Mouse (Mus musculus) intestine, embryonic 15.5 days (tissue): ENCODE data around the gene Slc30a2. TPM values are rescaled to one million over a fixed set of nuclear protein-coding genes. Genes with fewer than 3 reads are reported as not detected.

Experiments used
- ATAC-seq: fragments of 200-750 bp; cut with Nextera tagmentation; 2 replicates; pipeline ENCODE4 v1.8.0; 2017; ENCODE audit warnings: moderate TSS enrichment, moderate library complexity
- H3K27ac ChIP-seq: fragments of 300-500 bp; sonication (generic); 2 replicates; pipeline ENCODE4 v1.5.1; 2015; ENCODE audit warnings: mild to moderate bottlenecking, inconsistent platforms
- H3K27me3 ChIP-seq: fragments of 300-500 bp; sonication (generic); replicated peaks from 2 replicates; pipeline ENCODE4 v1.6.1; 2015; ENCODE audit warnings: inconsistent platforms
- H3K36me3 ChIP-seq: fragments of 300-500 bp; sonication (generic); 2 replicates; pipeline ENCODE4 v1.6.1; 2015; ENCODE audit warnings: inconsistent platforms
- H3K4me1 ChIP-seq: fragments of 300-500 bp; sonication (generic); replicated peaks from 2 replicates; pipeline ENCODE4 v1.6.1; 2015; ENCODE audit warnings: inconsistent platforms
- H3K4me2 ChIP-seq: fragments of 300-500 bp; sonication (generic); replicated peaks from 2 replicates; pipeline ENCODE4 v1.6.1; 2015; ENCODE audit warnings: mild to moderate bottlenecking, inconsistent platforms
- H3K4me3 ChIP-seq: fragments of 300-500 bp; sonication (generic); replicated peaks from 2 replicates; pipeline ENCODE4 v1.5.1; 2015; ENCODE audit warnings: inconsistent platforms
- H3K9ac ChIP-seq: fragments of 300-500 bp; sonication (generic); 2 replicates; pipeline ENCODE4 v1.6.1; 2015; ENCODE audit warnings: inconsistent platforms
- H3K9me3 ChIP-seq: fragments of 300-500 bp; sonication (generic); 2 replicates; pipeline ENCODE4 v1.6.1; 2016; ENCODE audit warnings: inconsistent platforms
- WGBS: fragments of 180-500 bp; shearing (Covaris S2); methylation state at CpG from one replicate; pipeline ENCODE4 v1.1.7; 2015; 5-methylcytosine and 5-hydroxymethylcytosine counted together
- polyA plus RNA-seq: library from polyadenylated mRNA; unstranded; fragments of >200 nt; fragmentation: Nextera tagmentation; extraction: Ambion mirVana; gene quantifications from 2 replicates; pipeline ENCODE4 v1.2.1, GENCODE M21; 2015

The Slc30a2 gene
- polyA plus RNA-seq, 1 experiment from 2014 or later, result 4.4 TPM

DNA sequence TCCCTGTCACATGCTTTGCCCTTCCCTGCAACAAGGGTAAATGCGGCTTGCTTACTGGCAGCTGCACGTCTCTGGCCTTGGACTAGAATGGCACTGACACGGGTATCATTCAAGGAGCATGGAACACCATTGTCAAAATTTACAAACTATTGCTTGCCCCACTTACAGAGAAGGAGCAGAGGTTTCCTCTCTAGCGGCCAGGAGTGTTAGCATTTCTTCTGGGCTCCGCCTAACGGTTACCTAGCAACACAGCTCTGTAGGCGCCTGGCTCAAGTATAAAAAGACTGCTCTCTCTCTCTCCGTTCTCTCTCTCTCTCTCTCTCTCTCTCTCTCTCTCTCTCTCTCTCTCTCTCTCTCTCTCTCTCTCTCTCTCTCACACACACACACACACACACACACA, 49.6 kb downstream of the Slc30a2 start:
- no peak for ATAC-seq
- Histone ChIP-seq H3K9ac (no peak overlapping the region), H3K4me1 (peaks cover 3% of the 10 kb centered on the region; the same call in 1 of the 2 replicates), H3K36me3 (no peaks in the 10 kb centered on the region), H3K27me3 (no peaks in the 10 kb centered on the region), H3K4me3 (no peak overlapping the region), H3K27ac (no peak overlapping the region), H3K4me2 (no peak overlapping the region), H3K9me3 (no peaks in the 10 kb centered on the region)
- 18% methylated on average over 8 of the region's 8 CpGs for WGBS

DNA sequence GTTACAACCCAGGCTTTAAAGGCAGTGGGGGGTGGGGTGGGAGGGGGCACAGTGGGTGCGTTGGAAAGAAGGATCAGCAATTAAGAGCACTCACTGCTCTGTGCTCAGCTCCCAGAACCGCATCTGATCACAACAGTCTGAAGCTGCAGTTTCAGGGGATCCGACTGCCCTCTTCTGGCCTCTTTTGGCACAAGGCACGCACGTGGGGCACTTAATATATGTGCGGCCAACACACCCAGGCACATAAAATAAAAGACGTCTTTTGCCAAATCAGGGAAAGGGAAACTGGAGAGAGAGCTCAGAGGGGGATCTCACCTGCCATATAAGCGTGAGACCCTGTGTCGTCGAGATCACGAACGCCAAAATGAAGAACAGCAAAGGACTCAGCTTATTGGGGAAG, 50.0 kb downstream of the Slc30a2 start:
- no peak overlapping the region for H3K4me2 ChIP-seq
- no peaks in the 10 kb centered on the region for H3K36me3 ChIP-seq
- WGBS, result 20% methylated on average over 12 of the region's 12 CpGs
- H3K4me3 ChIP-seq, result no peak overlapping the region
- H3K27me3 ChIP-seq, result no peaks in the 10 kb centered on the region
- H3K9ac ChIP-seq, result no peak overlapping the region
- ATAC-seq, result no peak
- peaks cover 3% of the 10 kb centered on the region; the same call in 1 of the 2 replicates for H3K4me1 ChIP-seq
- H3K27ac ChIP-seq, result no peak overlapping the region
- H3K9me3 ChIP-seq, result no peaks in the 10 kb centered on the region

DNA sequence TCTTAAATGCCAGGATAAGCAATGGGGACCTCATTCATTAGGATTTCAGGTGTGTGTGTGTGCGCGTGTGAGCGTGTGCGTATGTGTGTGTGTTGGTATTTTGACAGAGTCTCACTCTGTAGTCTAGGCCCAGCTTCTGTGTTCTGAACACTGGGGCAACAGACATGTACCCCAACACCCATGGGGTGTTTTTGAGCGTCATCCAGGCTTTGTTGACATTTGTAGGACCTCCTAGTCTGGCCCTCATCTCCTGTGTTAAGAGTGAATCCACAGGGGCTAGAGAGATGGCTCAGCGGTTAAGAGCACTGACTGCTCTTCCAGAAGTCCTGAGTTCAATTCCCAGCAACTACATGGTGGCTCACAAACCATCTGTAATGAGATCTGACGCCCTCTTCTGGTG, 52.2 kb downstream of the Slc30a2 start:
- WGBS, result 91% methylated on average over 7 of the region's 7 CpGs
- Histone ChIP-seq H3K27me3 (no peaks in the 10 kb centered on the region), H3K4me1 (peaks cover 5% of the 10 kb centered on the region; the same call in 1 of the 2 replicates), H3K27ac (no peak overlapping the region), H3K36me3 (no peaks in the 10 kb centered on the region), H3K4me2 (no peak overlapping the region), H3K4me3 (no peak overlapping the region), H3K9me3 (no peaks in the 10 kb centered on the region), H3K9ac (no peak overlapping the region)
- ATAC-seq, result no peak

DNA sequence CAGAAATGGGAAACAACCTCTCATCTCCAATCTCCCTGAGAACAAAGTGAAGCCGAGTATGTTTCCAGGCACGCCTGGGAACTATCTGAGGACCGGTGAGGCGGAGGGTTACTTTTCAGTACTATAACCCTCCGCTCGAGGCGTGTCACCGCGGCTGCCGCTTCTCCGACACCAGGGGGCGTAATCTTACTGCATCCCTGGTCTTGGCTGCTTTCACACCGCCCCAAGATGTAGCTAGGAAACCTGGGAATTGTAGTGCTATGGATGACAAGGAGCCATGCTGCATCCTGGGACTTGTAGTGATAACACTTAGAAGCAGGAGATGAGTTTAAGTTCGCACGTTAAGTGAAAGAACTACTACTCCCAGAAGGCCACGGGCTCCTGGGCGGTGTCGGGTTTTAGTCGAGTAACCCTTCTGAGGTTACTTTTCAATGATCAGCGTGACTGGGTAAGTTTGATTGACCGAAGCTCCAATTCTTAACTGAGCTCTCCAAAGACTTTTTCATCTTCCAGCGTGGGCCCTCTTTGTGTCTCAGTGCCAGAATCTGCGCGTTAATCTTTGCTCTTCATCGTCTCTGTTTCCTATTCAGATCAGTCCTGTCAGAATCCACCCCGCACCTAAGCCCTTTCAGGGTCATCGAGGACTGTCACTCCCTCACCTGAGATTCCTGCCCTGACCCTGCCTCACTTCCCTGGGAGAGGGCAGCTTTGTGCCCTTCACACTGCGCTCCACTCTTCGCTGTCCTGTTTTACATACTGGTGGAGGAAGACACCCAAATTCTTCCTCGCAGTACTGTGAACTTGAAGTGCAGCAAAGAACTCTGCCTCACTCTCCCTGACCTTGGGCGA, 53.2 kb downstream of the Slc30a2 start, which contains the start of gene Pafah2:
Gene Pafah2, plus strand, starts transcription at position 344 of the 849 bp plus-strand sequence.
- H3K27ac ChIP-seq, result peak within 1 kb of the TSS; percentile 92
- peaks cover 12% of the 10 kb centered on the region for H3K4me1 ChIP-seq
- under 1% methylated on average over 31 of the region's 31 CpGs for WGBS
- ATAC-seq, result peak; percentile 95
- H3K36me3 ChIP-seq, result no peaks in the 10 kb centered on the region
- no peaks in the 10 kb centered on the region for H3K27me3 ChIP-seq
- H3K4me2 ChIP-seq, result peak within 1 kb of the TSS; percentile 87
- H3K9me3 ChIP-seq, result no peaks in the 10 kb centered on the region
- peak within 1 kb of the TSS; percentile 54 for H3K4me3 ChIP-seq
- H3K9ac ChIP-seq, result peak within 1 kb of the TSS; percentile 65

DNA sequence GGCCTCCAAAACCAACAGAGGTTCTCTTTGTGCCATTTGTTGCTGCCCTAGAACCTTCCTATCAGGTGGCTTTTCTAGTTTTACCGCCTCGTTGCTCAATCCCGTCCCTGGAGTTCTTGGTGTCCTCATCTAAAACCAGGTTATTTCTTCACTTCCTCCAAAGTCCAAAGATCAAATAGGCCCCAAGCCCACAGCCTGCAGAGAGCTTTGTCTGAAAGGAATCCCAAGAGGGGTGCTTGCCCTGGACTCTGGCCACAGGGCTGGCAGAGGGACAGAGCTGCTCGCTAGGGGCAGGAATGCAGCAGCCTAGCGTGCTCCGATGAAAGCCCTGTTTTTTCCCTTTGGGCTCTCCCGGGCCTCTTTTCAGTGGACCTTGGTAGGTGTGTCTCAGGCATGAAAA, 54.1 kb downstream of the Slc30a2 start:
- Histone ChIP-seq H3K9me3 (no peaks in the 10 kb centered on the region), H3K4me3 (peak overlapping the region; percentile 54), H3K36me3 (no peaks in the 10 kb centered on the region), H3K4me2 (peak overlapping the region; percentile 87), H3K4me1 (peaks cover 20% of the 10 kb centered on the region), H3K27me3 (no peaks in the 10 kb centered on the region), H3K27ac (peak overlapping the region; percentile 92), H3K9ac (peak overlapping the region; percentile 33; the same call in 1 of the 2 replicates)
- peak; percentile 71 for ATAC-seq
- WGBS, result 29% methylated on average over 7 of the region's 7 CpGs

DNA sequence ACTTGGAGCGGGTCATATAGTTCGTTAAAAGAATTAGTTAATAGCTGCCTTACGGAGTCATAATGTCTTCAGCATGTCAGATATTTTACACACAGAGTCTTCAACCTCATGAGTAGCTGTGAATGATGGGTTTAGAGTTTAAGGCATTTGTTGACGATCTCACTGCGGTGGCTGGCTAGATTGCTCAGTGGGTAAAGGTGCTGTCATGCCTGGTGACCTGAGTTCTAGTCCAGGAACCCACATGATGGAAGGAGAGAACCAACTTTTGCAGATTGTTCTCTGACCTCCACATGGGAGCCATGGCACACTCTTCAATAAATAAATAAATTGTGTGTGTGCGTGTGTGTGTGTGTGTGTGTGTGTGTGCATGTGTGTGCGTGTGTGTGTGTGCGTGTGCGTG, 54.8 kb downstream of the Slc30a2 start:
- 79% methylated on average over 9 of the region's 9 CpGs for WGBS
- H3K9ac ChIP-seq, result no peak overlapping the region
- H3K4me2 ChIP-seq, result peak overlapping the region; percentile 87
- H3K27me3 ChIP-seq, result no peaks in the 10 kb centered on the region
- peaks cover 26% of the 10 kb centered on the region for H3K4me1 ChIP-seq
- ATAC-seq, result no peak
- H3K36me3 ChIP-seq, result no peaks in the 10 kb centered on the region
- H3K4me3 ChIP-seq, result peak overlapping the region; percentile 54
- no peaks in the 10 kb centered on the region for H3K9me3 ChIP-seq
- peak overlapping the region; percentile 92 for H3K27ac ChIP-seq

DNA sequence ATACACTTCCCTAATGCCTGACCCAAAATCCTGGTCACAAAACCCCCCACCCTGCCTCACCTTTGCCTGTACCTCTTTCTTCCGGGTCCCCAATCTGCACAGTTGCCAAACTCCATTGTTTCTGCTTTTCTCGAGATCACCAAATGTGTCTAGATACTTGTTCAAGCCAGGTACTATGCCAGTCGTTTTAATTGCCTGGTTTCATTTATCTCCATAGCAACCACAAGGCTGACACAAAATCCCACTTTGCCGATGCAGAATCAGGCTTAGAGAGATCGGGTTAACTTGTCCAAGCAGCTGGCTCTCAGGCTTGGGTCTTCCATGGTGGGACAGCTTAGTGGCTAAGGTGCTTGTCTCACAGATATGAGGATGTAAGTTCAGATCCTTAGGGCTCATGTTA, 57.2 kb downstream of the Slc30a2 start:
- Histone ChIP-seq H3K36me3 (no peaks in the 10 kb centered on the region), H3K9ac (no peak overlapping the region), H3K27me3 (no peaks in the 10 kb centered on the region), H3K27ac (no peak overlapping the region), H3K4me3 (no peak overlapping the region), H3K4me1 (peaks cover 28% of the 10 kb centered on the region), H3K4me2 (no peak overlapping the region), H3K9me3 (no peaks in the 10 kb centered on the region)
- no peak for ATAC-seq
- 33% methylated on average over 5 of the region's 5 CpGs for WGBS

DNA sequence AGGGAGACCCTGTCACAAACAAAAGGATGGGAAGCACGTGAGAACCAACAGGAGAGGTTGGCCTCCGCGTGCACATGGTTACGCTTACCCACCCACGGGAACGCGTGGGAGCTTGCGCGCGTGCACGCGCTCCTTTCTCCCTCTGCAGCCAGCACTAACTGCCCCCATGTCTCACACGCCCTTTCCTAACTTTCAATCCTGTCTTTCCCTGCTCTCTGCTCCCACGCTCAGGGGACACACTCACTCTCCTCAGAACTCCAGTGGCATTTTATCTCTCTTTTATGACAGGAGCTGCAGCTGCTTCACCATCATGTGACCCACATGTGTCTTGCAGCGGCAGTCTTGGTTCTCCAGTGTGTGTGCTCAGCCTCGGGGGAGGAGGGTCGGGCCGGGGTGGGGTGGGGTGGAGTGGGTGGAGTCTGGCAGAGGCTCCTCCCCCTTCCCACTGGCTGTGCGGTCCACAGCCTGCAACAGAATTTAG, 58.2 kb downstream of the Slc30a2 start:
- peak overlapping the region; percentile 38 for H3K9ac ChIP-seq
- peaks cover 28% of the 10 kb centered on the region for H3K4me1 ChIP-seq
- no peaks in the 10 kb centered on the region for H3K36me3 ChIP-seq
- no peaks in the 10 kb centered on the region for H3K27me3 ChIP-seq
- WGBS, result 4% methylated on average over 19 of the region's 19 CpGs
- ATAC-seq, result peak; percentile 77
- no peaks in the 10 kb centered on the region for H3K9me3 ChIP-seq
- H3K4me2 ChIP-seq, result peak overlapping the region; percentile 72
- H3K27ac ChIP-seq, result peak overlapping the region; percentile 42
- H3K4me3 ChIP-seq, result peak overlapping the region; percentile 20

DNA sequence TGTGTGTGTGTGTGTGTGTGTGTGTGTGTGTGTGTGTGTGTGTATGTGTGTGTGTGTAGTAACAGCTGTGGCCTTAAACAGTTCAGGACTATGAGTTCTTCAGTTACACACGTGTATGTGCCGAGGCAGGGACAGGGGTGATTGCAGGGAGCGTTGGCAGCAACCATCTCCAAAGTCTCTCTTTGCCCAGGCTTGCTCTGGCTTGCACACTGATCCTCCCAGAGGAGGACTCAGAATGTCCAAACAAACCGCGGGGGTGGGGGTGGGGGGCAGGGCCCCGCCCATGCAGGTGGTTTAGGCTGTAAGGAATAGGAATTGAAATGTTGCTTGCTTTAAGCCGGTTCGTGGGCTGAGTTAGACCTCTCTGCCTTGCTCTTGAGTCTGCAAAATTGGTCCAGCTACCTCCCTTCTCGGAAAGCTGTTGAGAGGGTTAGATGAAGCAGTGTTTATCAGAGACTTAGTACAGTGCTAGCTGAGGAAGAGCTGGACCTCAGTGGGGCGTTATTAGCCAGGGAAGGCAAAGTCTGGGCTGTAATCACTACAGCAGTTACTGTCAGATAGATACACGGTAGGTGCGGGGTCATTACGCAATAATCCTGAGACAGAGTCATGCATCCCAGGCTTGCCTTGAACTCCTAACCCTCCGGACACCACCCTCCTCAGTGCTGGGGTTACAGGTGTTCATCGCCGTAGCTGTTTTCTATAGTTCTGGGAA, 59.0 kb downstream of the Slc30a2 start:
- Histone ChIP-seq H3K4me2 (peak overlapping the region; percentile 72), H3K27me3 (no peaks in the 10 kb centered on the region), H3K36me3 (no peaks in the 10 kb centered on the region), H3K27ac (peak overlapping the region; percentile 40; the same call in 1 of the 2 replicates), H3K4me1 (peaks cover 28% of the 10 kb centered on the region), H3K4me3 (no peak overlapping the region), H3K9me3 (no peaks in the 10 kb centered on the region), H3K9ac (0 out of 2 replicates have a peak overlapping the region, but pooled peaks have one; percentile 20)
- peak; percentile 52 for ATAC-seq
- WGBS, result 46% methylated on average over 16 of the region's 16 CpGs

DNA sequence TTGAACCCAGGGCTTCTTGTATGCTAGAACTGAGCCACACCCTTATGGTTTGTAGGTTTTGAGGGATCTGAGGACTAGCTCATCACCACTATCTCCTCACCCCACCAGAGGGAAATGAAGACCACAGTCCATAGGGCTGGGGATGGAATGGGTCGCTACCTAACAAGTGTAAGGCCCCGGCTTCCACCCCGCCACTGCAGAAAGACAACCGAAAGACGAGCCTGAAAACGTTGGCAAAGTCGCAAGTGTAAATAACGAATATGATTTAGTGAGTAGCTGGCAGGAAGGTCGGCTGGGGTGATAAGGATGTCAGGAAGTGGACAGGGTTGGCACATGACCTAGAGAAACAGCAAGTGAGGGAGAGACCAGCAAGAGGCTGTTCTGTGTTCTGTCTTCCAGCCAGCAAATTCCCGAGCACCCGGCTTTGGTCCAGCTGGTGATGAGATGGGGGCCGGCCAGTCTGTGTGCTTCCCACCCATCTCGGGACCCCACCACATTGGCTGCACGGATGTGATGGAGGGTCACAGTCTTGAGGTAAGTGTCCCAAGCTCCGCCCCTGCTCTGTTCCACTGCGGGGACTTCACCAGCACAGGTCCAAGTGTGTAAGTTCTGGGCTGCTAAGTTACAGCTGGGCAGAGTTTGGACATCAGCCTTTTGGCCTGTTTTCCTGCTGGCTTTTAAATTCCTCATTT, 59.7 kb downstream of the Slc30a2 start:
- Histone ChIP-seq H3K4me2 (0 out of 2 replicates have a peak overlapping the region, but pooled peaks have one; percentile 72), H3K4me3 (no peak overlapping the region), H3K4me1 (peaks cover 25% of the 10 kb centered on the region), H3K27me3 (no peaks in the 10 kb centered on the region), H3K27ac (no peak overlapping the region), H3K9ac (no peak overlapping the region), H3K36me3 (no peaks in the 10 kb centered on the region), H3K9me3 (no peaks in the 10 kb centered on the region)
- 52% methylated on average over 16 of the region's 16 CpGs for WGBS
- ATAC-seq, result no peak

DNA sequence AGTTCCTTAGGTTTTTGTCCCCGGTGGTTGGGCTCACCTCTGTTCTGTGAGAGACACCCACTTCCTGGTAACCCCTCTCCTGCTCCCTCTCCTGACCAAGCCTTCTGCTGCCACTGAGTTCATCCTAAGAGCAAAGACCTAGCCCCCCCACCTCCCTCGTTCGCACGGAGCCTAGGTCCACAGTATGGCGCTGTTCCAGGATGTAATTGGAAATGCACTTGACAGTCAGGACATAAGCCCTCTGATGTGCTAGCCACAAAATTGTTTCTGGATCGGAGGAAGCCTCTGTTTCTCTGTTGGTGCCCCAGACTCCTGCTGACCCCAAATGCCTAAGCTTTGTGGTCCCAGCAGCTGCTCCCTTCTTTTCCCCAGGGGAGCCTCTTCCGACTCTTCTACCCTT, 60.7 kb downstream of the Slc30a2 start:
- ATAC-seq, result no peak

More for the DNA sequence above, 60.7 kb downstream of the Slc30a2 start:
- H3K36me3 ChIP-seq, result no peaks in the 10 kb centered on the region
- no peak overlapping the region for H3K4me3 ChIP-seq
- H3K27me3 ChIP-seq, result no peaks in the 10 kb centered on the region
- 72% methylated on average over 7 of the region's 7 CpGs for WGBS
- H3K9me3 ChIP-seq, result no peaks in the 10 kb centered on the region
- no peak overlapping the region for H3K27ac ChIP-seq
- H3K9ac ChIP-seq, result no peak overlapping the region
- no peak overlapping the region for H3K4me2 ChIP-seq
- peaks cover 25% of the 10 kb centered on the region for H3K4me1 ChIP-seq
